25 mouse cellular contexts compared by ENCODE assay signal in the genomic region with DNA sequence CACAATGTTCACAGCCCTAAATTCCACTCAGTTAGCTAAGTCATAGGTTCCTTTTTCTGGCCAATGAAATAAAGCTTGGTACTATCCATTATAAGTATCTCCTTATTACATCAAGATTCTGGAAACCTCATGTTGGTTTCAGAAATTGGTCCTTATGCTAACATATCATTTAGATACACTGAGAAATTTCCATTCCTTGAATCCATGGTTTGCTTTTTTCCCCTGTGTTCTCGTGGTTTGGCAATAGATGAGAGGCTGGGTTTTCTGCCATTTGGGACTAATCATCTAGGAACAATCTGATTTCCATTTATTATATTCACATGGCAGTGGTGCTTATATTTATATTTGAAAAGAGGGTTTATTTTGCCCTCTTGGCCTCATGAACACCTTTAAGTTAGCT.
DNase-seq lines count a peak whose midpoint lies in the region; ATAC-seq lines count a peak whose summit lies in the region.
"Had no signal": no experiment of that assay in that cellular context is flagged by ENCODE, and none has a peak within 500 bp of the region (broad histone marks: within the 10 kb centered on the region; RNA-seq: fewer than 3 reads in every experiment).

No protein-coding gene starts in this region.

- no peak overlapping the region for H3K4me2 ChIP-seq in embryonic facial prominence, embryonic 14.5 days (ENCODE audit: low read depth, low read length)
- H3K4me2 ChIP-seq: forebrain, embryonic 13.5 days; heart, embryonic 13.5 days; hindbrain, embryonic 12.5 days; hindbrain, embryonic 15.5 days had no signal

- DNase-seq in gastrocnemius, adult 18-20 months (ENCODE audit: low spot score) = peak; percentile 4
- no peak for DNase-seq in gastrocnemius, postnatal 4 days (ENCODE audit: low spot score in 2 of 2)
- DNase-seq in Muller cell, postnatal 12 days (ENCODE audit: inconsistent ontology term) = peak; percentile 36
- peak; percentile 81 for DNase-seq in embryonic facial prominence, embryonic 14.5 days (ENCODE audit: low spot score)
- peak; percentile 3 for DNase-seq in skeletal muscle tissue, adult 2 months (ENCODE audit: low read depth, low spot score)
- no peak for DNase-seq in heart, postnatal 14 days
- DNase-seq in spleen, adult 12 weeks (ENCODE audit: low spot score) = no peak
- DNase-seq: adrenal gland, adult 2 months; adrenal gland, postnatal 14 days; cerebellum, adult 11 months; cerebellum, adult 2 months; cerebellum, postnatal 36 days; embryo, embryonic 11 days; gastrocnemius, postnatal 25 days; heart, adult 2 months had no signal

- no peaks in the 10 kb centered on the region for H3K27me3 ChIP-seq in embryonic facial prominence, embryonic 14.5 days (replicated peaks; ENCODE audit: control insufficient read depth, insufficient read depth, low read length)
- H3K27me3 ChIP-seq: forebrain, embryonic 13.5 days; heart, embryonic 13.5 days; hindbrain, embryonic 12.5 days; hindbrain, embryonic 15.5 days; Patski had no signal

- ATAC-seq in embryonic facial prominence, embryonic 14.5 days (ENCODE audit: low read depth) = no peak; the same call in 1 of the 2 replicates
- ATAC-seq: CD4-positive, CD25-positive, alpha-beta regulatory T cell, adult 4 months; forebrain, embryonic 13.5 days; forebrain, embryonic 16.5 days; intestine, postnatal 0 days; Patski had no signal

- H3K9me3 ChIP-seq in embryonic facial prominence, embryonic 14.5 days (ENCODE audit: control insufficient read depth, low read length) = no peaks in the 10 kb centered on the region
- H3K9me3 ChIP-seq: forebrain, embryonic 10.5 days; forebrain, embryonic 13.5 days; heart, embryonic 10.5 days; heart, embryonic 13.5 days; hindbrain, embryonic 12.5 days; hindbrain, embryonic 15.5 days had no signal

- peaks cover 6% of the 10 kb centered on the region; the same call in 1 of the 2 replicates for H3K4me1 ChIP-seq in embryonic facial prominence, embryonic 14.5 days (ENCODE audit: control insufficient read depth, insufficient read depth, low read length)
- H3K4me1 ChIP-seq: forebrain, embryonic 10.5 days; forebrain, embryonic 13.5 days; heart, embryonic 10.5 days; heart, embryonic 13.5 days; hindbrain, embryonic 12.5 days; hindbrain, embryonic 15.5 days had no signal

- peak overlapping the region; percentile 52; the same call in 1 of the 2 replicates for H3K27ac ChIP-seq in embryonic facial prominence, embryonic 14.5 days (replicated peaks; ENCODE audit: low read depth, low read length)
- H3K27ac ChIP-seq: forebrain, embryonic 10.5 days; forebrain, embryonic 13.5 days; heart, adult 2 months; heart, embryonic 10.5 days; heart, embryonic 13.5 days; hindbrain, embryonic 12.5 days; hindbrain, embryonic 15.5 days had no signal

- H3K36me3 ChIP-seq in embryonic facial prominence, embryonic 14.5 days (ENCODE audit: control insufficient read depth, insufficient read depth, low read length) = 0 out of 2 replicates have a peak, but pooled peaks cover 3% of the 10 kb centered on the region
- H3K36me3 ChIP-seq: hindbrain, embryonic 12.5 days; hindbrain, embryonic 15.5 days had no signal

- WGBS in embryonic facial prominence, embryonic 14.5 days = 32% methylated on average over 1 of the region's 1 CpGs

- no peak overlapping the region for H3K4me3 ChIP-seq in embryonic facial prominence, embryonic 14.5 days (ENCODE audit: low read depth, low read length)
- H3K4me3 ChIP-seq: forebrain, embryonic 10.5 days; forebrain, embryonic 13.5 days; heart, adult 2 months; heart, embryonic 10.5 days; heart, embryonic 13.5 days; hindbrain, embryonic 12.5 days; hindbrain, embryonic 15.5 days had no signal

- no peak overlapping the region for H3K9ac ChIP-seq in embryonic facial prominence, embryonic 14.5 days (ENCODE audit: low read depth, low read length)
- H3K9ac ChIP-seq: forebrain, embryonic 13.5 days; heart, embryonic 13.5 days; hindbrain, embryonic 12.5 days; hindbrain, embryonic 15.5 days had no signal

- intact Hi-C loops in heart, postnatal 14 days (cut with DNase I) = no loop called here

Comparison
In these comparisons a context has a peak if more than half of its experiments do, and no peak if none do; other contexts are left out.
1. DNase-seq: peak in gastrocnemius, adult 18-20 months (single experiment), Muller cell, postnatal 12 days (single experiment), embryonic facial prominence, embryonic 14.5 days (single experiment) and skeletal muscle tissue, adult 2 months (single experiment); none in gastrocnemius, postnatal 4 days (0 of 2), heart, postnatal 14 days (0 of 2) and spleen, adult 12 weeks (single experiment).